Mouse (Mus musculus) Patski (cell line): ENCODE measurements around the gene Gtf2h3. TPM values are rescaled to one million over a fixed set of nuclear protein-coding genes. Genes with fewer than 3 reads are reported as not detected.
"Not testable (repeated sequence)": the region's sequence is repeated elsewhere in the genome, so short reads cannot be mapped to it uniquely, and the experiment has no call there.

Experiments used
- ATAC-seq: fragments of 100-300 bp; one replicate; pipeline ENCODE4 v1.8.0; 2021
- CTCF ChIA-PET: fragments of 350-600 bp; sonication (Branson Sonifier 250); formaldehyde crosslinking; loops from one replicate; lab custom pipeline; 2022; ENCODE audit warnings: inconsistent platforms; lab: Charles Lee
- POLR2A ChIA-PET: fragments of 350-600 bp; sonication (Branson Sonifier 250); formaldehyde crosslinking; loops from one replicate; lab custom pipeline; 2022; ENCODE audit warnings: antibody characterized with exemption, inconsistent platforms; lab: Charles Lee
- DNase-seq: peaks from one replicate; pipeline ENCODE4 v3.0.0-alpha.2; 2011; ENCODE audit warnings: low read depth, low spot score
- H3K27me3 ChIP-seq: fragments of 371-371 bp; one replicate; pipeline ENCODE4 v1.5.1; 2021
- CTCF ChIP-seq: fragments of 100-300 bp; IDR thresholded peaks from one replicate; pipeline ENCODE4 v1.5.1; 2021
- in situ Hi-C: fragments of 300-500 bp; cut with MboI; formaldehyde crosslinking; loops from 3 replicates; pipeline ENCODE4 v1.11.1; 2018; ENCODE audit warnings: low pct_unique_long_range_greater_than_20kb, mixed read lengths
- polyA plus RNA-seq: library from polyadenylated mRNA; unstranded; gene quantifications from one replicate; pipeline ENCODE4 v1.2.3, GENCODE M21; 2021

The Gtf2h3 gene
- polyA plus RNA-seq, 1 experiment from 2014 or later = 45.0 TPM

DNA sequence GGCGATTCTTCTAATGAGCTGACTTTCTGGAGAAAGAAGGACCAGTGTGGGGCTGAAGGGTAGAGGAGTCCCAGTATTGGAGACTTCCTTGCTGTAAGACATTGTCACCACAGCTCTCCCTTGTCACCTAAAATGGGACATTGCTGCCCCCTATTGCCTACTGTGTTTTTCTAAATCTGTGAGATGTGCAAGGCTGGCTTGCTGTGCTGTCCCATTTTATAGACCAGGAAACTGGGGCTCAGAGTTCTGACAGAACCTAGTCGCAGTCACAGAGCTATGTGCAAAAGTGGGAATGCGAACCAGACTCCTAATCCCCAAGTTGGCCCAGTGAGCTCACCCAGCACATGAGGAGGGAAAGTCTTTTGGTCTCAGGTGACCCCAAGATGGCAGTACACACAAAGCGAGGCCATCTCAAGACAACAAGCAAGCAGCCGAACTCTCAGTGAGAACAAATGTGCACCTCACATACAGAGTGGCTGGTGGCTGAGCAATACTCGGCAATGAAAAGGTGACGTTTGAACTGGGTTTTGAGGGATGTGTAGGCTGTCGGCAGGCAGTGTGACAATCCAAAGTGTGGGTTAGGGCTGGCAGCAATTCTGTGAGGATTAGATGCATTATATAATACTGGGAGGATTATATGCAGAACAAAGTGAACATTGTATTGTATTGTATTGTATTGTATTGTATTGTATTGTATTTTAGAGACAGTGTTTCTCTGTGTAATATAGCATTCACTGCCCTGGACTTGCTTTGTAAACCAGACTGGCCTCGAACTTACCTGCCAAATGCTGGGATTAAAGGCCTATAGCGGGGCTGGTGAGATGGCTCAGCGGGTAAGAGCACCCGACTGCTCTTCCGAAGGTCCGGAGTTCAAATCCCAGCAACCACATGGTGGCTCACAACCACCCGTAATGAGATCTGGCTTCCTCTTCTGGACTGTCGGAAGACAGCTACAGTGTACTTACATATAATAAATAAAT lies 39.8 kb upstream of the Gtf2h3 start:
- POLR2A ChIA-PET = interaction anchor here (0.6 to 1.3 kb wide), 6 partner anchors 8 to 107 kb away, joined by 3 to 4 read pairs (median 3); partner anchors contain the start of gene Rilpl1
- in situ Hi-C loops = no loop called here

DNA sequence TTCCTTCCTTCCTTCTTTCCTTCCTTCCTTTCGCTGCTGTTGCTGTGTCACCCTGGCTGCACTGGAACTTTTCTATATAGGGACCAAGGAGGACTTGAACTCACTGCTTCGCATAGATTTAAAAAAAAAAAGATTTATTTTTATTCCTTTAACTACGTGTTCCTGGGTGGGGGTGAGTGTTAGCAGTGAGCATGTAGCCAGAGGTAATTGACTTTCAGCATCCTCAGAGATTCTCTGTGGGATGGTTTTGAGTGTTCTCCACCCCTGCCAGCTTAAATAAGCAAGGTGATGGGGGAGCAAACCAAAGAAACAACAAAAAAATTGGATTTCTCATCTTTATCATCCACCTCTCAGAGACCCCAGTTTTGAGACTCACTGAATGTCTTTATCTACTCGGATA lies 39.0 kb upstream of the Gtf2h3 start:
- POLR2A ChIA-PET = interaction anchor here (0.9 kb wide), 1 partner anchor 9 kb away, joined by 4 read pairs; the partner anchor contains the start of gene Rilpl1
- CTCF ChIA-PET = interaction anchor here (1.0 to 1.7 kb wide), 3 partner anchors 12 to 108 kb away, joined by 3 to 31 read pairs (median 4); partner anchors contain the start of gene Kmt5a
- TF ChIP-seq CTCF = no peak
- in situ Hi-C loops = no loop called here
- ATAC-seq (no peak), DNase-seq (no peak)
- H3K27me3 ChIP-seq = no peaks in the 10 kb centered on the region

More for the DNA sequence above, 39.8 kb upstream of the Gtf2h3 start:
- CTCF ChIA-PET = interaction anchor here (0.6 to 2.2 kb wide), 28 partner anchors 8 to 146 kb away, joined by 3 to 31 read pairs (median 4); partner anchors contain the start of genes Ddx55, Kmt5a, Rilpl2 and Sbno1
- no peak for DNase-seq
- TF ChIP-seq CTCF = no peak
- no peaks in the 10 kb centered on the region for H3K27me3 ChIP-seq
- ATAC-seq = no peak

DNA sequence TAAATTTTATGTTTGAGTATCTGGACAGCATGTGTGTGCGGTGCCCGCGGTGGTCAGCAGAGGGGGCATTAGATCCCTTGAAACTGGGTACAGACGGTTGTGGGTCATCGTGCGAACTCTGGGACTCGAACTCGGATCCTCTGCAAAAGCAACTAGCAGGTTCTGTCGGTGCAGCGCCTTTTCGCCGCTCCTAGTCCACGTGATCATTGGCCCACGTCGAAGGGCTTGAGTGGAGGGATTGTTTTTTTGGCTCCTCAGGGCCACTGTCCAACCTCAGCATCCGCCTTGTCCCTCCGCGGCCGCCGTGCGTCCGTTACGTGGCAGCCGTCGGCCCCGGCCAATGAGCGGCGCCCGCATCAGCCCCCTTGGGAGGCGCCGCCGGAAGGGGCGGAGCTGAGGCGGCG lies 38.6 kb upstream of the Gtf2h3 start, which contains the start of gene Tmed2:
TSS of gene Tmed2 (plus strand) at position 313 of the 404 bp plus-strand sequence.
- POLR2A ChIA-PET = no interaction called here

DNA sequence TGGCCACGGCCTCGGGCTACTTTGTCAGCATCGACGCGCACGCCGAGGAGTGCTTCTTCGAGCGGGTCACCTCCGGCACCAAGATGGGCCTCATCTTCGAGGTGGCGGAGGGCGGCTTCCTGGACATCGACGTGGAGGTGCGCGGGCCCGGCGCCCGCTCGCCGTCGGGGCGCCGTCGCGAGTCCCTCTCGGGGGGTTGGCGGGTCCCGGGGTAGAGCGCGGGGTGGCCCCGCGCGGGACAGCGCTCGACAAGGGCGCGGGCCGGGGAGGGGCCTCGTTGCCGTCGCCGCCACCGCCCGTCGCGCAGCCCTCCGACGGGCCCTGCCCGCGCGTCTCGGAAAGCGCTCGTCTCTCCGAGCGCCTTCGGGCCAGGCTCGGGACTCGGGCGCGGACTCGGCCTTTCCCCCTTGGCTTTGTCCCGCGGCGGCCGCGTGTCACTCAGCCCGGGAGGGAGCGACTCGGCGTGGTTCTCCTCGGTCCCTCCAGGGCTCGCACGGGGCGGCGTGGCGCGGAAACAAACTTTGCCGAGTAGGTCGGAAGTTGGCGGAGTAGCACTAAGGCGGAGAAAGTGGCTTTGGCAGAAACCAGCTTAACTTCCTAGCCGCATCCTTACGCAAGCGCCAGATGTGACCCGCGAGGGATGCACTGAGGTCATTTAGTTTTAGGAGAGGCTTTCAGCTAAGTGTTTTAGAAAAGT lies 37.9 kb upstream of the Gtf2h3 start:
- CTCF ChIA-PET = interaction anchor here (0.7 kb wide), 1 partner anchor 35 kb away, joined by 4 read pairs; no protein-coding TSS in a partner anchor
- ATAC-seq = peak; percentile 52
- POLR2A ChIA-PET = interaction anchor here (0.7 to 0.9 kb wide), 5 partner anchors 14 to 1567 kb away, joined by 3 to 6 read pairs (median 4); no protein-coding TSS in a partner anchor

More for the DNA sequence above, 38.6 kb upstream of the Gtf2h3 start, which contains the start of gene Tmed2:
- in situ Hi-C loops = no loop called here
- CTCF ChIA-PET = interaction anchor here (1.0 kb wide), 1 partner anchor 108 kb away, joined by 3 read pairs; no protein-coding TSS in a partner anchor
- TF ChIP-seq CTCF = peak; percentile 50
- peak; percentile 72 for DNase-seq
- ATAC-seq = peak; percentile 91
- H3K27me3 ChIP-seq = no peaks in the 10 kb centered on the region

DNA sequence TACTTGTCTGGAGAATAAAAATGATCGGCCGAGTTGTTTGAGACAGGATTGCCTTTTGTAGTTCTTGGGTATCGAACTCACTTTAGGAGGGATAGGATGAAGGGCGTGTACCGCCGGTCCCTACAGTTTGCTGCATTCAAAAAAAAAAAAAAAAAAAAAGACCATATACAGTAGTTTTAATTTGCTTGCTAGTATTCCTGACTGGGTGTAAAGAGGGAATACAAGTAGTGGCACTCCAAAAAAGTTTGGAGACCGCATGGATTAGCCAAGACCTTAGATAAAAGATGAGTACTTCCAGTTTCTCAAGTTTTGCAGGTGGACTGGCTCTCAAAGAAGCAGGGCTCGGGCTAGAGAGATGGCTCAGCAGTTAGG lies 37.4 kb upstream of the Gtf2h3 start:
- TF ChIP-seq CTCF = no peak
- DNase-seq (no peak), ATAC-seq (no peak)
- ChIA-PET CTCF (interaction anchor here (0.7 kb wide), 1 partner anchor 36 kb away, joined by 4 read pairs; no protein-coding TSS in a partner anchor), POLR2A (interaction anchor here (0.7 to 1.0 kb wide), 6 partner anchors 11 to 1568 kb away, joined by 3 to 6 read pairs (median 4); partner anchors contain the start of gene Ddx55)
- H3K27me3 ChIP-seq = no peaks in the 10 kb centered on the region
- in situ Hi-C loops = no loop called here

More for the DNA sequence above, 37.9 kb upstream of the Gtf2h3 start:
- no peak for DNase-seq
- no peaks in the 10 kb centered on the region for H3K27me3 ChIP-seq
- TF ChIP-seq CTCF = no peak
- in situ Hi-C loops = no loop called here

DNA sequence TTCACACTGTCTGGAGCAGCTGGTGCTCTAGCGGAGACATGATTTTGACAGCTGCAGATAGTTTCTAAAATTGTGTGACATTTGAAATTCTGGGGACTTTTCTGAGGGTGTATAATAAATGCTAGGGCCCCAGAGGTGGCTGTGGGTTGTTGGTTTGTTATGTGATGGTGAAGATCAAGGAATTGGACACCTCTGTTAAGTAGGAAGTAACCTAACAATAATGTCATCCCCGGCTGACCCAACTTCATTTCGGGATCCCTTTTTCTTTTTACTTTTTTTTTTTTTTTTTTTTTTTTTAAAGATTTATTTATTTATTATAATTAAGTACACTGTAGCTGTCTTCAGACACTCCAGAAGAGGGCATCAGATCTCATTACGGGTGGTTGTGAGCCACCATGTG lies 28.2 kb upstream of the Gtf2h3 start:
- DNase-seq, ATAC-seq, CTCF ChIA-PET, H3K27me3 ChIP-seq, in situ Hi-C loops: not testable (repeated sequence)
- POLR2A ChIA-PET = interaction anchor here (2.0 kb wide), 1 partner anchor 120 kb away, joined by 6 read pairs; no protein-coding TSS in a partner anchor

DNA sequence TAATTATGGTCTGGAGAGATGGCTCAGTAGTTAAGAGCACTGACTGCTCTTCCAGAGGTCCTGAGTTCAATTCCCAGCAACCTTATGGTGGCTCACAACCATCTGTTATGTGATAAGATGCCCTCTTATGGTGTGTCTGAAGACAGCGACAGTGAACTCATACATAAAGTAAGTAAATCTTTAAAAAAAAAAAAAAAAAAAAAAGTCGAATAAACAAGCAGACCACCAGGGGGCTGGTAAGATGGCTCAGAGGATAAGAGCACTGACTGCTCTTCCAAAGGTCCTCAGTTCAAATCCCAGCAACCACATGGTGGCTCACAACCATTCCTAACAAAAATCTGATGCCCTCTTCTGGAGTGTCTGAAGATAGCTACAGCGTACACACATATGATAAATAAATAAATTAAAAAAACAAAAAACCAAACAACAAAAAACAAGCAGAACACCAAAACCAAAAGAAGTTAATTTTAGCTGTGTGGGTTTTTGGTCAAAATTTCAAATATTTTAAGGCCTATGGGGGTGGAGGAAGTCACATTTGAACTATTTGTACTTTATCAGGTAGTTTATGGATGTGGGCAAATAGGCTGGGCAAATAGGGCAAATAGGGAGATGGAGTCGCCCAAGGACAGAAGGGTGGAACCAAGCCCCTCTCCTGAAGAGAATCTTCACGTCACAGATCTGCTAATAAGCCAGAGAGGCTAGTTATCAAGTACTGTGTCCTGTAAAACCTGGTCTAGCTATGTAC lies 27.4 kb upstream of the Gtf2h3 start:
- ChIA-PET POLR2A (interaction anchor here (0.6 to 2.0 kb wide), 4 partner anchors 9 to 121 kb away, joined by 3 to 6 read pairs (median 4); no protein-coding TSS in a partner anchor), CTCF (interaction anchor here (0.8 to 5.7 kb wide), 6 partner anchors 10 to 117 kb away, joined by 3 to 30 read pairs (median 4); no protein-coding TSS in a partner anchor)
- DNase-seq, ATAC-seq, H3K27me3 ChIP-seq, in situ Hi-C loops: not testable (repeated sequence)
- peak; percentile 46 for TF ChIP-seq CTCF

DNA sequence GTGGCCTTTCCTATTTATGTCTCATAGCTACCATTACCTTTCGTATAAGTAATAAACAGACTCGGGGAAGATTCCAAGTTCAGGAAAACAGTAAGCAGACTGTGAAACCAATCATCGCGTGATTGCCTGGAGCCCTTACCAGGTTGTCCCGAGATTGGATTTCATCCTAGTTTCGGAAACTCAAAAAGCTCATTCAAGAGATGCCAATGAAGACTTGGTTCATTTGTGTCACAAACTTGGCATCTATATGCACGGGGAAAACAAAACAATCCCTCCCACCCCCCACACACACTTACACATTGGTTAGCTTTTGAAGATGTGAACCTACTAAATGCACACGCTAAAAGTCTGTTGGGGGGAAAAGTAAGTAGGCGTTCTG lies 26.9 kb upstream of the Gtf2h3 start:
- ChIA-PET CTCF (interaction anchor here (0.8 to 5.7 kb wide), 6 partner anchors 9 to 118 kb away, joined by 3 to 30 read pairs (median 4); no protein-coding TSS in a partner anchor), POLR2A (interaction anchor here (0.6 to 2.0 kb wide), 7 partner anchors 10 to 1969 kb away, joined by 3 to 6 read pairs (median 3); no protein-coding TSS in a partner anchor)
- no peak for TF ChIP-seq CTCF
- in situ Hi-C loops = no loop called here
- DNase-seq (no peak), ATAC-seq (no peak)
- H3K27me3 ChIP-seq = no peaks in the 10 kb centered on the region
